Mouse (Mus musculus) ES-Bruce4 (cell line): ENCODE results near the gene Asap3.

Source experiments
- CTCF ChIP-seq: IDR thresholded peaks from one replicate; pipeline ENCODE4 v1.8.1; 2011; ENCODE audit warnings: low read depth, low read length
- EP300 ChIP-seq: IDR thresholded peaks from 2 replicates; pipeline ENCODE4 v1.6.1; 2011; ENCODE audit warnings: low read depth, low read length; ENCODE audit not compliant: insufficient read depth
- POLR2A ChIP-seq: IDR thresholded peaks from one replicate; pipeline ENCODE4 v1.8.1; 2011; ENCODE audit warnings: low read length; ENCODE audit not compliant: insufficient read depth

DNA sequence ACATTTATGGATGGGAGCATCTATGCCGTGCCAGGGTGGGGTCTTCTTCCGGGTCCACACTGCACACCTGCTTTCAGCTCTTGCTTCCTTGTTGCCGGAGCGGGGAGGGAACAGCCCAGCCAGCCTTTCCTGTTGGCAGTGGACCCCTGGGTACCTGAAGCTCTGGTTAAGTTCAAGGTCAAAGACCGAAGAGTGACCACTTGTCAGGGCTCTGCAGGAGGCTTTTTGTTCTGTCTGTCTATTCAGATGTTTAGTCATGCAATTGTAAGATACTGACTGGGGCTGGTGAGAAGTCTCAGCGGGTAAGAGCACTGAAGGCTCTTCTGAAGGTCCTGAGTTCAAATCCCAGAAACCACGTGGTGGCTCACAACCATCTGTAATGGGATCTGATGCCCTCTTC, 7.3 kb upstream of the Asap3 start:
- TF ChIP-seq POLR2A (no peak), CTCF (no peak), EP300 (peak; percentile 46; the same call in 1 of the 2 replicates)
